Mouse (Mus musculus) testis, postnatal 14 days (tissue): ENCODE data around the gene Tbc1d9.

Source experiments
- DNase-seq: peaks from one replicate; pipeline ENCODE4 v3.0.0; 2021; ENCODE audit warnings: low spot score

Tbc1d9 gene

GRCm38 (mm10) chr8:83178228-83178742, 13.1 kb downstream of the Tbc1d9 start:
- DNase-seq: no peak

- no peak for DNase-seq
Measured at GRCm38 (mm10) chr8:83181851-83182482, 16.8 kb downstream of the Tbc1d9 start.

GRCm38 (mm10) chr8:83182784-83183183, 17.6 kb downstream of the Tbc1d9 start:
- DNase-seq: no peak

- DNase-seq: no peak
Measured at GRCm38 (mm10) chr8:83186376-83186775, 21.2 kb downstream of the Tbc1d9 start.

GRCm38 (mm10) chr8:83187363-83187962, 22.3 kb downstream of the Tbc1d9 start:
- no peak for DNase-seq

- no peak for DNase-seq
Measured at GRCm38 (mm10) chr8:83189538-83190095, 24.5 kb downstream of the Tbc1d9 start.

GRCm38 (mm10) chr8:83196088-83196487, 30.9 kb downstream of the Tbc1d9 start:
- no peak for DNase-seq

- DNase-seq: no peak
Measured at GRCm38 (mm10) chr8:83199715-83200114, 34.6 kb downstream of the Tbc1d9 start.

- DNase-seq: peak; percentile 38
Measured at GRCm38 (mm10) chr8:83200191-83201177, 35.3 kb downstream of the Tbc1d9 start.

GRCm38 (mm10) chr8:83202946-83203345, 37.8 kb downstream of the Tbc1d9 start:
- DNase-seq: no peak

GRCm38 (mm10) chr8:83205907-83206306, 40.8 kb downstream of the Tbc1d9 start:
- no peak for DNase-seq

GRCm38 (mm10) chr8:83209581-83209980, 44.4 kb downstream of the Tbc1d9 start:
- DNase-seq: no peak

- no peak for DNase-seq
Measured at GRCm38 (mm10) chr8:83210676-83211075, 45.5 kb downstream of the Tbc1d9 start.

GRCm38 (mm10) chr8:83215065-83215464, 49.9 kb downstream of the Tbc1d9 start:
- DNase-seq: no peak

GRCm38 (mm10) chr8:83216520-83216919, 51.4 kb downstream of the Tbc1d9 start:
- no peak for DNase-seq

- DNase-seq: no peak
Measured at GRCm38 (mm10) chr8:83217196-83217595, 52.0 kb downstream of the Tbc1d9 start.

GRCm38 (mm10) chr8:83217891-83218290, 52.7 kb downstream of the Tbc1d9 start:
- no peak for DNase-seq

GRCm38 (mm10) chr8:83219392-83219791, 54.2 kb downstream of the Tbc1d9 start:
- DNase-seq: no peak

- DNase-seq: no peak
Measured at GRCm38 (mm10) chr8:83220746-83221145, 55.6 kb downstream of the Tbc1d9 start.

GRCm38 (mm10) chr8:83224754-83225416, 59.7 kb downstream of the Tbc1d9 start:
- DNase-seq: no peak

- DNase-seq: no peak
Measured at GRCm38 (mm10) chr8:83225598-83225997, 60.4 kb downstream of the Tbc1d9 start.

GRCm38 (mm10) chr8:83227336-83227735, 62.2 kb downstream of the Tbc1d9 start:
- no peak for DNase-seq
